Mouse (Mus musculus) gastrocnemius, postnatal 4 days (tissue): ENCODE measurements around the gene Hist1h1c. TPM values are rescaled to one million over a fixed set of nuclear protein-coding genes. Genes with fewer than 3 reads are reported as not detected.
"Not testable (repeated sequence)": the region's sequence is repeated elsewhere in the genome, so short reads cannot be mapped to it uniquely, and the experiment has no call there.

Experiments used
- DNase-seq, 2 experiments: peaks; one replicate each; pipeline ENCODE4 v3.0.0; 2021 to 2022; ENCODE audit warnings: low spot score in 2 of 2, mixed read lengths in 2 of 2
- long read RNA-seq, 2 experiments: library from polyadenylated mRNA; stranded (forward); transcript quantifications; one replicate each; pipeline ENCODE4 v2.0.0; 2021
- total RNA-seq, 2 experiments: library from RNA; stranded (reverse); gene quantifications; 2 replicates each; pipeline ENCODE4 v1.2.3; 2021

Hist1h1c gene
- total RNA-seq, result 100 to 1,000 TPM; 462 to 585 TPM
- long read RNA-seq, experiment 1, transcript Hist1h1c-201 (1 exons, 1,560 nt), result major isoform, 72 of 72 reads
- long read RNA-seq, experiment 1, partial matches to known transcripts, result 0 of 72 reads
- long read RNA-seq, experiment 1, other reads (novel, unspliced or antisense), result 0 of 72 reads
- long read RNA-seq, experiment 2, transcript Hist1h1c-201 (1 exons, 1,560 nt), result major isoform, 77 of 77 reads
- long read RNA-seq, experiment 2, partial matches to known transcripts, result 0 of 77 reads
- long read RNA-seq, experiment 2, other reads (novel, unspliced or antisense), result 0 of 77 reads

DNA sequence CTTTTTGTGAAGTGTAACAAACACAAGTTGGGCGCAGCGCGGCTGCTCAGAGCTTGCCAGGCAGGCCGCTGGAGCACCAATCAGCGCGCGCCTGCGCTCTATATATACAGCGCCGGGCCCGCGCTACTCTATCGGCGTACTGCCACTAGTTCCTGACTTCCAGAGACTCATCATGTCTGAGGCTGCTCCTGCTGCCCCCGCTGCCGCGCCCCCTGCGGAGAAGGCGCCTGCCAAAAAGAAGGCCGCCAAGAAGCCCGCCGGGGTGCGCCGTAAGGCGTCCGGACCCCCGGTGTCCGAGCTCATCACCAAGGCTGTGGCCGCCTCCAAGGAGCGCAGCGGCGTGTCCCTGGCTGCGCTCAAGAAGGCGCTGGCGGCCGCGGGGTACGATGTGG lies at the start of gene Hist1h1c:
Gene Hist1h1c, plus strand, starts transcription at position 132 of the 392 bp plus-strand sequence.
- peak; percentile 85 to 92 for DNase-seq

DNA sequence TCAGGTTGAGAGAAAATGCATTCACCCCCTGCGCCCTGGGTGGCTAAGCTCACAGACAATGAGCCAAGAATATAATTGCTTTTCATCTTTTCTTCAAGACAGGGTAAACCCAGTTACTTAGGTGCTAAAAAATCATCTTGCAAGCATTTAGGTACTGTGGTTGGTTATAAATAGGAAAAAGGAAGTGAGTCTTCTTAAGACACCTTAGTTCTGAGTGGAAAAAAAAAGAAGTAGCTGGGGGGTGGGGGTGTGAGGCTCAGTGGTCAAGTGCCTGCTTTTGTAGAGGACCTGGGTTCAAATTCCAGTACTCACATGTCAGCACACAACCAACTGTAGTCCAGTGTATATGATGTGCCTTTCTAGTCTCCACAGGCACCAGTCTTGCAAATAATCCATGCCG lies 49.7 kb upstream of the Hist1h1c start:
- no peak for DNase-seq

DNA sequence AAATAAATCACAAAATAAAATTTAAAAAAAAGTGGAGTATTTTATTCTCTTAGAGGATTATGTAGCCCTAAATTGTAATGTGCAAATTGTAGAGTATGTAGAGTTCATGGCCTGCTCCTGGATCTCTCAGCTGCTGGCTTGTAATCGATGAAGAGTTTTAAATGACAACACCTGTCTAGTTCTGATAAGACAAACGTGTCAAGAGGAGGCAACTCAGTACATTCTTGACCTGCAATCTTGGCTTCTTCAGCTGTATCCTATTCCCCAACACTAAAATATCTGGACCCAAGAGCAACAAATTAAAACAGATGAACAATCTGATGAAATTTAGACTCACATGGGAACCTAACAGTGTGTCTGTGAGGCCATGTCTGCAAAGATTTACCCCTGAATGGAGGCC lies 49.1 kb upstream of the Hist1h1c start:
- DNase-seq, result no peak

DNA sequence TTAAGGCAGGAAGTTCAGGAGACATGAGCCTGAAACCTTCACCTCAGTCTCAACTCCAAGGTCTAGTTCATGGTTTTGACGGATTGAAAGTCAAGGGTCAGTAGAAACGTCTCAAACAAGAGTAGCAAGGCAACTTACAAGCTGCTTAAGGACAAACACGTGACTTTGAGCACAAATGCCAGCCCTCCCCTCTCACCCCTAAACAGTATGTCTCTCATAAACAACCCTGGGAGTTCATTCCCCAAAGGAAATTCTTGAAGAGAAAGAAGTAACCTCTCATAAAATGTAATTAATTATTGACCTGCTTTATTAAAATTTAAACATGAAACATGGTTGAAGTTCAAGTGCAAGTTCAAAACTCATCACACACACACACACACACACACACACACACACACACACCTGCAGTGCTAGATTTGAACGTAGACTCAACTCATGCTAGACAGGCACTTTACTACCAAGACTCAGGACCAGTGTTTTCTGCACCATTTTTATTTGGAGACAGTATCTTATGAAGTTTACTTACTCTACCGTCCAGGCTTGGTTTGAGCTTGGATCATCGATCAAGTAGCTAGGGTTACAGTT lies 44.7 kb upstream of the Hist1h1c start:
- peak in 1 of 2 experiments; percentile 2 for DNase-seq

- peak in 1 of 2 experiments; percentile 1 for DNase-seq
These were observed 43.7 kb upstream of the Hist1h1c start for GRCm38 (mm10) chr13:23694956-23695355.

DNA sequence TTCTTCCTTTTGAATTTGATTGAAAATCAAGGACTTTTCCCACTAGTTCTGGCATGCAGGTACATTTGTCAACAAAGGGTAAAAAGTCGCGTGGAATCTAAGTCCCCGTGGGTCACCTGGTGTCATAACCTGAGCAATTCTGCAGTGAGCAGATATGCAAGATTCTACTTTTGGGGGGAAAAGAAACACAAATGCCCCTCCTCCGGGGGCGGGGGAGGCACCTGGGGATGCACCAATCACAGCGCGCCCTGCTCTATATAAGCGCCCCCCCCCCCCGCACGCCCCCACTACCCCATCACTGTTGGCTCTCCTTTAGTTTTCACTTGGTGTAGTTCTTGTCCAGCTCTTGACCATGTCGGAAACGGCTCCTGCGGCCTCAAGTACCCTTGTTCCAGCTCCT lies 43.1 kb upstream of the Hist1h1c start, which contains the start of gene Hist1h1t:
Gene Hist1h1t, plus strand, starts transcription at position 301 of the 400 bp plus-strand sequence.
- DNase-seq, result no peak

GRCm38 (mm10) chr13:23696061-23696474 lies 42.5 kb upstream of the Hist1h1c start:
- DNase-seq, result no peak

DNA sequence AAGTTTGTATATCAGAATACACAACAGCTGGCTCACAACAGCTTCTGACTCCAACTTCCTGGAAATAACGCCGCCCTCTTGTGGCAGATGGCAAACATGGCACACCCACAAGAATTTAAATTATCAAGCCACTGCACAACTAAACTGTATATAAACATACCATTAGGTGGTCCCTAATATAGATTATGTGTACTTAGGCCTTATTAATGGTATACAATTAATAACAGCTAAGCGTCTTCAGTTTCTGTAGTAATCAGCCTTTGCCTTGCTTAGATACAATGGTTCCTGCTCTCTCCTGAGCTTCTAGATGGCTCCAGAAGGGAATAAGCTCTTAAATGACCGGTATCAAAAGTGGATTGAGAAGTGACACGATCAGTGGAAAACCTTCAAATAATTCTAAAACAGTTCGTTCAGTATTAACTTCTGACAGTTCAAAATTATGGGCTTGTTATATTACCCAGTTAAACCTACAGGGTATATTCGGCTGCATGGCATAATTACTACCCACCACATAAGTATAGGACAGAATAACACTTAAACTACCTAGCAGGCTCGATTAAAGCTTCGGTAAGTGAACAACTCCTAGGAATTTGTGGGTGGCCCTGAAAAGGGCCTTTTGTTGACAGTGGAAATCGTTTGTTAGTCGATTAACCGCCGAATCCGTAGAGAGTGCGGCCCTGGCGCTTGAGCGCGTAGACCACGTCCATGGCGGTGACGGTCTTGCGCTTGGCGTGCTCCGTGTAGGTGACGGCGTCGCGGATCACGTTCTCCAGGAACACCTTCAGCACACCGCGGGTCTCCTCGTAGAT lies 40.9 kb upstream of the Hist1h1c start:
- DNase-seq, result peak in 1 of 2 experiments; percentile 40

DNA sequence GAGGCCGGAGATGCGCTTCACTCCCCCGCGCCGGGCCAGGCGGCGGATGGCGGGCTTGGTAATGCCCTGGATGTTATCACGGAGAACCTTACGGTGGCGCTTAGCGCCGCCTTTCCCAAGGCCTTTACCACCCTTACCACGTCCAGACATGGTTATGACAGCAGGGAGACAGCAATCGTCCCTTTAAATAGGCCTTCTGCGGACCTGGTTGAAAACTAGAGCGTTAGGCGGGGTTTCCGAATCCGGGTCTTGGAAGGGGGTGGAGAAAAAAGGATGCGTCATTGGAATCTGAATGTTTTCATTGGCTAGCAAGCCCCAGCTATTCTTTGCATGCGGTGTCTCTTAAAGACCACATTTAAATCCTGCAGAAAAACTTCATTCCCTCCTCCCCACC lies 40.3 kb upstream of the Hist1h1c start, which contains the start of gene Hist1h4c:
Gene Hist1h4c, minus strand, starts transcription at position 155 of the 394 bp plus-strand sequence.
- DNase-seq, result peak; percentile 93 to 95

GRCm38 (mm10) chr13:23698996-23699395 lies 39.6 kb upstream of the Hist1h1c start:
- DNase-seq, result peak in 1 of 2 experiments; percentile 4

DNA sequence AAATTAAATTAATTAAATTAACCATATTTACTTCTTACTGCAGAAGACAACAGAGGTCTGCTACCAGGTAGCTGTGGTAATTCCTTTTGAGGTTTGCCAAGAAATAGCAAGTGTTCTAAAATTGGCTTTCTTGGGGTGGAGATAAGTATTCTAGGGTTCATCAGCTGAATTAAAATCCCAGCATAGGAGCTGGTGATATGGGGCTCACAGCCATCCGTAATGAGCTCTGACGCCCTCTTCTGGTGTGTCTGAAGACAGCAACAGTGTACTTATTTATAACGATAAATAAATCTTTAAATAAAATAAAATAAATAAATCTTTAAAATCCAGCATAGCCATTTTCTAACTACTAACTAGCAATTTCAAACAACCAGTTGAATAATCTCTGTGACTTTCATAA lies 38.8 kb upstream of the Hist1h1c start:
- DNase-seq, result no peak

DNA sequence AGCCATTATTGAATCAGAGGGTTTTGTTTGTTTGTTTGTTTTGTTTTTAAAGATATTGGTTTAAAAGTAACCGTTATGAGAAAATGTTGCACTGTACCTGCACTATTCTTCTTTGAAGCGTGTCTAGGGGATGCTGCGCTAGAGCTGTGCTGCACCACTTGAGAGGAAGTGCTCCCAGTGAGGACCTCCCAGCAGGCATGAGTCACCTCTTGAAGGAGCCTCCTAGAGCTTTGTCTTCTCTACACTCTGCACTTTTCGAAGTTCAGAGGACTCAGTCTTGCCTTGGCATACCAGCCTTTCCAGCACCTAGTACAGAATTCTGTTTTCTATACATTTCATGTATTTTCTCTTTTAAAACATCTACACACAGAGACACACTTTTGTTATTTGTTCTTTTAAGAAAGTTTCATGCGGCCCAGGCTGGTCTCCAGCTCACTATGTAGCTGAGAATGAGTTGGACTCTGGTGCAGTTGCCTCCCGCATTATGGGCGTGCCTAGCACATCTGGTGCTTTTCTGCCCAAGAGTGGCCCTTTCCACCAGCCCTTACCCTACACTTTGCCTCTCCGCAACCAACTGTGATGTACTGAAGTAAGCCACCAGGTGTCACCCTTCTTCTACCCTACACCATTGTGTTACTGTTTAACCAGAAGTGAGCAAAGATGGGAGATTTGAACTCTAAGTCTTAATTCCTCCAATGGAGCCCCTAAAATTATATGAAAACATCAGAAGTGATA lies 37.7 kb upstream of the Hist1h1c start:
- peak in 1 of 2 experiments; percentile 63 for DNase-seq

DNA sequence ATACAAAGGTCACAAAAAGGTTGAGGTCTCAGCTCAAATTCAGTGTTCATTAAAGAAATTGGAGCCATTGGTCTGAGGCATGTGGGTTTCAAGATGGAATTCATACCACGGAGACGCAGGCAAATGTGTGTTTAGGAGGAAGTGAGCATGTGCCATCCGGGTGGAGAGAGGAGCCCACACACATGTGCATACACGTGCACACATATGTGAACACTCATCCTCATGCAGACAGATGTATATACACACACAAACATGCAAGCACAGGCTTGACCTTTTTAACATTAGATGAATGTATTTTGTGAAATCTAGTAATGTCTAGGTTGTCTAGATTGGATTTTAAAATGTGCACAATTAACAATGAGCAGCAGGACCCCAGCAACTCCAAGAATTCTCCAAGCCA lies 36.4 kb upstream of the Hist1h1c start:
- DNase-seq, result no peak

DNA sequence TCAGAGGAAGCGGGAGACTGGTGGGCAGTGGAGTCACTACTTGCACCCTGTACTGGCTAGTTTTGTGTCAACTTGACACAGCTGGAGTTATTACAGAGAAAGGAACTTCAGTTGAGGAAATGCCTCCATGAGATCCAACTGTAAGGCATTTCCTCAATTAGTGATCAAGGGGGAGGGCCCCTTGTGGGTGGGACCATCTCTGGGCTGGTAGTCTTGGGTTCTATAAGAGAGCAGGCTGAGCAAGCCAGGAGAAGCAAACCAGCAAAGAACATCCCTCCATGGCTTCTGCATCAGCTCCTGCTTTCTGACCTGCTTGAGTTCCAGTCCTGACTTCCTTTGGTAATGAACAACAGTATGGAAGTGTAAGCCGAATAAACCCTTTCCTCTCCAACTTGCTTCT lies 35.8 kb upstream of the Hist1h1c start:
- not testable (repeated sequence) for DNase-seq

GRCm38 (mm10) chr13:23705751-23706356 lies 32.8 kb upstream of the Hist1h1c start:
- no peak for DNase-seq

GRCm38 (mm10) chr13:23706771-23707170 lies 31.8 kb upstream of the Hist1h1c start:
- DNase-seq, result no peak

DNA sequence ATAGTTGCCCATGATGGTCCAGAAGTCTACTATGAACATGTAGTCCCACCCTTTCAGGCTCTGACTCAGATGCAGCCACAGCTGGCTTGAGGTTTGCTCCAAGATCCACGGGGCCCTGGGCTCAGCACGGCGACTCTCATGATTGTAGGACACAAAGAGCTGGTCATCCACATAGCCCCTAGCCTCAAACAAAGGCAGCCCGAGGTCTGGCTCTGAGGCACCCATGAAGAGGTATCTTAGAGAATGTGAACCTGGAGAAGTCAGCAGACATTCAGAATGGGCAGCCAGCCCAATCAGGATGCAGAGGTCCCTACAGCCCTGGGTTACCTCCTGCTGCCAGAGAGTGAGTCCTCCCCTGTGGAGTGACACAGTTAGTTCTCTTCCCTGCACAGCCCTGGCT lies 30.6 kb upstream of the Hist1h1c start:
- no peak for DNase-seq

DNA sequence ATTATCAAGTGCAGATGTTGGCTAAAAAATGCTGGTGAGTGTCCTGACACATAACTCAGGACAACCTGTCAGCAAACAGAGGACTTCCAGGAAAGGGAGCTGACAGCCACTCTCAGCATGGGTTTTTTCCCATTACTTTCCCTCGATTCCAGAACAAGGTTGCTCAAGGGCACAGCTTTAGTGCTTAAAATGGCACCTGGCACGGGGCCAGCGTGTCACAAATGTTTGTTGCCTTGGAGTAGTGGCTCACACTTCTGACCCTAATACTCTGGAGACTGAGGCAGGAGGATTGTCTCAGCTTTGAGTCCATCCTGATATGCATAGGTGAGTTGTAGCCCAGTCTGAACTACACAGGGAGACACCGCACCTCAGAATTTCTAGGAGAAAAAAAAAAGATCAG lies 30.0 kb upstream of the Hist1h1c start:
- no peak for DNase-seq

DNA sequence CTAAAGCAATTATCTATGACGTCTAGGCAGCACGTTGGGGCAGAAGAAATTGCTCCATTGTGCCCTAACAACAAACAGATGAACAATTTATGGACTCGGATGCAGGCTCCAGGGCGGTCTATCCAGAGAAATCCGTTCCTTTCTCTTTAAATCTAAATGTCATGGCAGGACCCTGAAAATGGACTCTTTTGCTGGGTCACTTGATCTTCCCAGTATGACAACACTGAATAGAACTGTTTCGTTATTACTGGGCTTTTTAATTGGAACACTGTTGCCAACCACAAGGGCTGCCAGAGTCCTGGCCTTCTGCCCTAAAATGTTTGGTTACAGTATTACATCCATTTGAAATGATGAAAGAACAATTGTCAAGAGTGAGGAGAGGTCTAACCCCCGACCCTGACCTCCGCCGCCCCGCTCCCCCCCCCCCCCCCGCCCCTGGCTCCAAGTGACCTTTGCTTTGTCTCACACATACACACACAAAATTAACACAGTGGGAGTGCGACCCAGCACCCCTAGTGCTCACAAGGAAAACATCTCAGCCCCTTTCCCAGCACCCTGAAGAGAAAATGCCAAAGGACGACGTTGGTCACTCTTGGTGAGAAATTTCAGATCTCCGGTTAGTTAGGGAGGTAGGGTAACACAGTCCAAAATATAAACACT lies 28.8 kb upstream of the Hist1h1c start:
- no peak for DNase-seq
